Mouse (Mus musculus): Measurements from ENCODE around the gene Prr23a1. TPM values are rescaled to one million over a fixed set of nuclear protein-coding genes. Genes with fewer than 3 reads are reported as not detected.

The Prr23a1 gene
- total RNA-seq (2021), result not detected
- long read RNA-seq, experiment 1, result 0 reads
- long read RNA-seq, experiment 2, result 0 reads

DNA sequence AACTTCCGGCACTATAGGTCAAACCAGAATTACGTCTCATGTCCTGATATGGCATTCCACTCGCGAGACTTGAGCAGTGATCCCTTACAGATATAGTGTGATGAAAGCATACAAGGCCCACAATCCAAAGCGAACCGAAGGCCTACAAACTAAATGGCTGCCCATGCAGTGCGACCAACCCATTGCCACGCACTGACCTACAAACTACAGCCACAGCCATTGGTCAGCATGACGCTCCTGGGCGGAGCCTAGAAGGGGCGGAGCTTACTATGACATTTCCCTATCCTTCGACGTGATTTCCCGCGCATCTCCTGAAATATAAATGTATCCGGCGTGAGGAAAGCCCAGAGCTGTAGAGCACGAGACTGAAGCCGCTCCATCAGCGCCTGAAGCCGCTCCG, at the start of gene Prr23a1:
TSS of gene Prr23a1 (plus strand) at position 387 of the 400 bp plus-strand sequence.
- no peak for DNase-seq (ENCODE audit: low spot score in 2 of 2)

GRCm38 (mm10) chr9:98799021-98799420, 43.3 kb upstream of the Prr23a1 start:
- no peak for DNase-seq (ENCODE audit: low spot score in 2 of 2)

GRCm38 (mm10) chr9:98803971-98804370, 38.3 kb upstream of the Prr23a1 start:
- DNase-seq (ENCODE audit: low spot score in 2 of 2), result no peak

- DNase-seq (ENCODE audit: low spot score in 2 of 2), result no peak
Observed at GRCm38 (mm10) chr9:98805511-98805910, 36.8 kb upstream of the Prr23a1 start.

DNA sequence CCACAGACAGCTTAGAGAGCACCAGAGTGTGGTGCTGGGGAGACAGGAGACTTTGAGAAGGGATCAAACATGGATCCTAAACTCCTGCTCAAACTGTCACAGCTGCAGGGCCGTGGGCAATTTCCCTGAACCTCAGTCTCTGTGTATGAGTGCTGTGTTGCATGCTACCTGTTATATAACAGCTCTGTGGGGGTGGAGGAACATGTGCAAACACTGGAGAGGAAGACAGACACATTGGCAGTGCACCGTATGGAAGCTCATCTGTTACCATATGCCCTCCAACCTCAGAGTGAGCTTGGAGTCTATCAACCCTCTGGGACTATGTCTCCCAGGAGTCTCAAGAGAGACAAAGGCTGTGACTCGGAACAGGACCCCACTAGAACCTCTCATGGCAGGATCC, 36.4 kb upstream of the Prr23a1 start:
- no peak for DNase-seq (ENCODE audit: low spot score in 2 of 2)

GRCm38 (mm10) chr9:98807631-98808030, 34.7 kb upstream of the Prr23a1 start:
- DNase-seq (ENCODE audit: low spot score in 2 of 2), result no peak

DNA sequence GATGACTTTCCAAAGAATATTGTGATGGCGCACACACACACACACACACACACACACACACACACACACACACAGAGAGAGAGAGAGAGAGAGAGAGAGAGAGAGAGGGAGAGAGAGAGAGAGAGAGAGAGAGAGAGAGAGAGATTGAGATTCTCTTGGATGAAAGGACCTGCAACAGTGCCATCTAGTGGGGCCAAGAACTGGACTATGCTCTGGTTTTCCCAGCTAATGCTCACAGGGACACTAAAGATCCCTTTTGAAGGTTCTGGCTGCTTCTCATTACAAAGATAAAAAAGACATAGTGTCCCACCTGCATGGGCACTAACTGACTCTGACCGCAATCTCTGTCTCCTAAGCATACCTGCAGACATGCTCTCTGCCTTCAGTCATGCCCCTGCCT, 32.8 kb upstream of the Prr23a1 start:
- peak in 1 of 2 experiments; percentile 40 for DNase-seq (ENCODE audit: low spot score in 2 of 2)

GRCm38 (mm10) chr9:98816066-98816465, 26.2 kb upstream of the Prr23a1 start:
- DNase-seq (ENCODE audit: low spot score in 2 of 2), result no peak

- DNase-seq (ENCODE audit: low spot score in 2 of 2), result no peak
Observed at GRCm38 (mm10) chr9:98817592-98817991, 24.7 kb upstream of the Prr23a1 start.

GRCm38 (mm10) chr9:98818971-98819370, 23.3 kb upstream of the Prr23a1 start:
- DNase-seq (ENCODE audit: low spot score in 2 of 2), result no peak

DNA sequence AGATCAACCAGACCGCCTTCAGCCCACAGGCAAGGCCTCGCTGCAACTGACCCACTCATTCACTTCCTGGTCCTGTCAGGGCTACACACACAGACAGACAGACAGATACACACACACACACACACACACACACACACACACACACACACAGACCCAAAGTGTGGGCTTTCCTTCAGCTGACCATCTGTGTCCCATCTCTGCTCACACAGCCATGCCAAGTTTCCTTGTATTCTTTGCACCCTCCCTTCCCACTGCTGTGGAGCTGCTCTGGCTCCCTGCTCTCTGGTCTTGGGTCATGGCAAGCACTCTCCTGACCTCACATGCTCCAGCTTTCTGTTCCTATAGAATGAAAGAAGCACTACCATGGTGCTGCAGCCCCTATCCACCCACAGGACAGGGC, 22.8 kb upstream of the Prr23a1 start:
- DNase-seq (ENCODE audit: low spot score in 2 of 2), result no peak

DNA sequence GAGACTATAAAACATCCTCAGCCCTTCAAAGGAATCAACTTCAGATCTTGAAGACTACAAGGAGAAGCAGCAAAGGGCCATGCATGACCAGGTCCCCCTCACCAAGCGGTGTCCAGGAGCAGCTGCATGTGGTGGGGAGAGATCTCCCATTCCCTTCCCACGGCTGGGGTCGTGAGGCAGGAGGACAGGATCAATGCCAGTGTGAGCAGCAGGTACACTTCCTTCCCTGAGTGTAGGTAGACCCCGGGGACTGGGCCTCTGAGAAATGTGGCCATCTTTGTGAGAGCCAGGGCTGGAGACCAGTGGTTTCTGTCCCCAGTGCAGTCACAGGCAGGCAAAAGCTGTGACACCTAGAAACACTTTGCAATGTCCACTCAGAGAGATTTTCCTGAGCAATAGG, 21.8 kb upstream of the Prr23a1 start:
- DNase-seq (ENCODE audit: low spot score in 2 of 2), result no peak

- DNase-seq (ENCODE audit: low spot score in 2 of 2), result no peak
Observed at GRCm38 (mm10) chr9:98821067-98821466, 21.2 kb upstream of the Prr23a1 start.

DNA sequence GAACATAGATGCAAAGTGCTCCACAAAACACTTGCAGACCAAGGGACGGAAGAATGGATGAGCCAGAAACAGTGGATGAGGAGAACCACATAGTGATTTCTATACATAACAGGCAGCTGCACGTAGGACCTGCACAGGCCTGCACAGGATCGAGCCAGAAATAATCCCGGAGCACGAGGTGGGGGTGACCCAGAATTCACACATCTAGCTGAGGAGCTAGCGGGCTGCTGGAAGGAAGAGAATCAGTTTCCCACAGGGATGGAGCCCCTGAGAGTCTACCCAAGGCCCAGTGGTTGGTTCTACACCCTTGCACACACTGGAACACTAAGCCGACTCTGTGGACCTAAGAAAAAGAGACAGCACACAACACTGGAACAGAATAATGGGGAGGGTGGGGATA, 18.5 kb upstream of the Prr23a1 start:
- no peak for DNase-seq (ENCODE audit: low spot score in 2 of 2)

DNA sequence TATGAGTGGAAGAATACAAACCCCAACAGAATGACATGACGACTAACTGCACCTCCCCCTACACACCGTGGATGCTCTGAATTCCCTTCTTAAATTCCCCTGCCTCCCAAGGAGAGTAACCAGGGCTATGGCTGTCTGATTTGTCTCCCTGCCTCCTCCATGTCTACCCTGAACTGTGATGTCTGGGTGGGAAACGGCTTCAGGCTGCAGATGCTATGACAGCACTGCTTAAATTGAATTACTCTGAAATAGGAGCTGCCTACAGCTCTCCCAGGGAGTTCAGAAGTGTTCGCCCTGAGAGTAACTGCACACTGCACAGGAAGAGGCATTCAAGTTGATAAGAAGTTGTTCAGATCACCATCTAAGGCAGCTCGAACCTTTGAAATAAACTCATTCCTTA, 12.8 kb upstream of the Prr23a1 start:
- DNase-seq (ENCODE audit: low spot score in 2 of 2), result no peak

GRCm38 (mm10) chr9:98837537-98838074, 4.7 kb upstream of the Prr23a1 start:
- DNase-seq (ENCODE audit: low spot score in 2 of 2), result no peak

DNA sequence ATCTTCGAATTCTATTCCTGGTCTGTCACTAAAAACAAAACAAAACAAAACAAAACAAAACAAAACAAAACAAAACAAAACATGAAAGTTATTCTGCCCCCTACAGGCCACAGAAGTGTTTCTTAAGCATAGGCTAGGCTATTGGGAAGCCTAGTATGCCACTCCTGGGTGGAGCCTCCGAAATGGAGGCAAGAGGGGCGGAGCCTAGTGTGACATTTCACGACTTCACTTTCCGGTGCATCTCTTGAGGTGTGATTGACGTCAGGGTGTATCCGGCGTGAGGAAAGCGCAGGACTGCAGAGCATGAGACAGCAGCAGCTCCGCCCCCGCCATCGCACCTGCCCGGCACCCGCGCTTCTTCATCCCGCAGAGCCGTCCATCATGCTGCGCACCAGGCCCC, 13.9 kb downstream of the Prr23a1 start, which contains the start of gene Prr23a2:
TSS of gene Prr23a2 (plus strand) at position 285 of the 400 bp plus-strand sequence.
- DNase-seq (ENCODE audit: low spot score in 2 of 2), result no peak

DNA sequence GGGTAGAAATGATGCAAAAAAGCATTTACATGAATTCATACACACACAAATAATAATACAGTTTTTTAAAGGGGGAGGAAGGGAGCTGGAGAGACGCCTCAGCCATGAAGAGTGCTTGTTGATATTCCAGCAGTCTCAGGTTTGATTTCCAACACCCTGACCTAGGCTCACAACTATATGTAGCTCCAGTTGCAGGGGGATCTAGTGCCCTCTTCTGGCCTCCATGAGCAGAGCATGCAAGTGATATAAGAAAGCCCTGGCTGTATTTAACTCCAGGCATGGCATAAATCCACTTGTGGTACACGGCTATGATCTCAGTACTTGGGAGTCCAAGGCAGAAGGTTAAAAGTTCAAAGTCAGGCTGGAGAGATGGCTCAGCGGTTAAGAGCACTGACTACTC, 21.2 kb downstream of the Prr23a1 start:
- no peak for DNase-seq (ENCODE audit: low spot score in 2 of 2)

GRCm38 (mm10) chr9:98864571-98864970, 22.3 kb downstream of the Prr23a1 start, which contains the start of gene Prr23a3:
Prr23a3 (plus strand) TSS chr9:98864767.
- DNase-seq (ENCODE audit: low spot score in 2 of 2), result no peak
